Mouse (Mus musculus): ENCODE measurements around the gene Gm14180. TPM values are rescaled to one million over a fixed set of nuclear protein-coding genes. Genes with fewer than 3 reads are reported as not detected.
"Not testable (repeated sequence)": the region's sequence is repeated elsewhere in the genome, so short reads cannot be mapped to it uniquely, and the experiment has no call there.

Gene Gm14180
- not detected in 2 replicates for polyA plus RNA-seq (2012; rRNA removed)

- no peaks in the 10 kb centered on the region for H3K36me3 ChIP-seq (ENCODE audit: control insufficient read depth, insufficient read depth, low read length)
- no peaks in the 10 kb centered on the region for H3K27me3 ChIP-seq (ENCODE audit: control insufficient read depth, insufficient read depth, low read length)
- TF ChIP-seq POLR2A (IDR thresholded peaks at IDR 0.05; ENCODE audit: control insufficient read depth, extremely low read depth, insufficient read depth, low read length, poor library complexity) (no peak), CTCF (IDR thresholded peaks at IDR 0.05; ENCODE audit: borderline replicate concordance, control insufficient read depth, extremely low read depth, insufficient read depth, low read length, poor library complexity) (no peak)
- no peak for DNase-seq
- 68% methylated on average over 2 of the region's 2 CpGs for WGBS
- no peaks in the 10 kb centered on the region for H3K4me1 ChIP-seq (replicated peaks; ENCODE audit: control insufficient read depth, insufficient read depth, low read length)
- H3K4me3 ChIP-seq (ENCODE audit: control insufficient read depth, insufficient read depth, low read length): no peak within 1 kb of the TSS
- no peak within 1 kb of the TSS for H3K27ac ChIP-seq (ENCODE audit: control insufficient read depth, insufficient read depth, low read length)
Observed at GRCm38 (mm10) chr11:99734190-99734589, at the start of gene Gm14180. TSS of gene Gm14180 (minus strand) at chr11:99734290.

DNA sequence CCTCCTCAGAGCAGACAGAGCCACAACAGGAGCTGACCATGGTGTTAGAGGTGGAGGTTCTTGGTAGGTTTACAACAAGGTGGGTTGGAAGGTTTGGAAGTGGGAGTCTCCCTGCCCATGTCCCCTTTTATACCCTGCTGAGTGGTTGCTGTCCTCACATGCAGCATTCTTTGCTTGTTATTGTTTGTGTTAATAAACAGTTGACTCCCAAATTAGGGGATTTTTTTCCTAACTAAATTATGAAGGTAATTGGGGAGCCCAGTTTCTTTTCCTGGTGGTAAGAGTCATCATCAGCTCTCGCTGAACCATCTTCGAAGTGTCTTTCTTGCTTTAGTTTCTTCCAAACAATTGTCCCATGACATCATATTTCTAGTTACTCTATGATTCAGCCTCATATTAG, 46.5 kb upstream of the Gm14180 start, which contains the start of gene Krtap4-8:
Krtap4-8 (minus strand) TSS at position 101 of the 400 bp plus-strand sequence.
- H3K36me3 ChIP-seq (ENCODE audit: control insufficient read depth, insufficient read depth, low read length): no peaks in the 10 kb centered on the region
- H3K4me3 ChIP-seq (ENCODE audit: control insufficient read depth, insufficient read depth, low read length): no peak within 1 kb of the TSS
- no peak for DNase-seq
- 96% methylated on average over 2 of the region's 2 CpGs for WGBS
- no peaks in the 10 kb centered on the region for H3K27me3 ChIP-seq (ENCODE audit: control insufficient read depth, insufficient read depth, low read length)
- H3K27ac ChIP-seq (ENCODE audit: control insufficient read depth, insufficient read depth, low read length): no peak within 1 kb of the TSS
- H3K4me1 ChIP-seq (replicated peaks; ENCODE audit: control insufficient read depth, insufficient read depth, low read length): no peaks in the 10 kb centered on the region
- TF ChIP-seq POLR2A (IDR thresholded peaks at IDR 0.05; ENCODE audit: control insufficient read depth, extremely low read depth, insufficient read depth, low read length, poor library complexity) (no peak), CTCF (IDR thresholded peaks at IDR 0.05; ENCODE audit: borderline replicate concordance, control insufficient read depth, extremely low read depth, insufficient read depth, low read length, poor library complexity) (no peak)

DNA sequence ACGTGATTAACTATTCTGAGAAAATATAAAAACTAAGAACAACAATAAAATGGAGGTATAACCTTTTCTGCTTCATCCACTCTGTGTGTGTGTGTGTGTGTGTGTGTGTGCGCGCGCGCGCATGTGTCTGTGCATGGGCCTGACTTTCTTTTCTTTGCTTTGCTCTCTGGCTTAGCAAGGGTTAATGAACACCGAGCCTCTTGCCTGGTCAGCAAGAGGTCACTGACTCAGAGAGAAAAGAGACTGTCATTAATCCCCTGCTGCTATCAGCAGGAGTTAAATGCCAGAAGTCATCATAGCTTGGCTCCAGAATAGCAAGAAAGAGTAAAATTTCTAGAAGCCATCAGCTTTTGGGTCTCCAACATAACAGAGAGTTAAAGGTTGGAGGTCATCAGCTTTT, 44.3 kb upstream of the Gm14180 start:
- DNase-seq: no peak
- 81% methylated on average over 7 of the region's 7 CpGs for WGBS

GRCm38 (mm10) chr11:99772813-99773212, 38.7 kb upstream of the Gm14180 start, which contains the start of gene Gm11595:
TSS of gene Gm11595 (minus strand) at chr11:99772913.
- not testable (repeated sequence) for H3K27me3 ChIP-seq (ENCODE audit: control insufficient read depth, insufficient read depth, low read length); H3K36me3 ChIP-seq (ENCODE audit: control insufficient read depth, insufficient read depth, low read length); DNase-seq; H3K4me1 ChIP-seq (replicated peaks; ENCODE audit: control insufficient read depth, insufficient read depth, low read length); H3K27ac ChIP-seq (ENCODE audit: control insufficient read depth, insufficient read depth, low read length); H3K4me3 ChIP-seq (ENCODE audit: control insufficient read depth, insufficient read depth, low read length)

More for the DNA sequence above, 44.3 kb upstream of the Gm14180 start:
- H3K27ac ChIP-seq (ENCODE audit: control insufficient read depth, insufficient read depth, low read length): no peak overlapping the region
- no peak overlapping the region for H3K4me3 ChIP-seq (ENCODE audit: control insufficient read depth, insufficient read depth, low read length)
- TF ChIP-seq POLR2A (IDR thresholded peaks at IDR 0.05; ENCODE audit: control insufficient read depth, extremely low read depth, insufficient read depth, low read length, poor library complexity) (no peak), CTCF (IDR thresholded peaks at IDR 0.05; ENCODE audit: borderline replicate concordance, control insufficient read depth, extremely low read depth, insufficient read depth, low read length, poor library complexity) (no peak)
- no peaks in the 10 kb centered on the region for H3K27me3 ChIP-seq (ENCODE audit: control insufficient read depth, insufficient read depth, low read length)
- H3K4me1 ChIP-seq (replicated peaks; ENCODE audit: control insufficient read depth, insufficient read depth, low read length): no peaks in the 10 kb centered on the region
- H3K36me3 ChIP-seq (ENCODE audit: control insufficient read depth, insufficient read depth, low read length): no peaks in the 10 kb centered on the region

DNA sequence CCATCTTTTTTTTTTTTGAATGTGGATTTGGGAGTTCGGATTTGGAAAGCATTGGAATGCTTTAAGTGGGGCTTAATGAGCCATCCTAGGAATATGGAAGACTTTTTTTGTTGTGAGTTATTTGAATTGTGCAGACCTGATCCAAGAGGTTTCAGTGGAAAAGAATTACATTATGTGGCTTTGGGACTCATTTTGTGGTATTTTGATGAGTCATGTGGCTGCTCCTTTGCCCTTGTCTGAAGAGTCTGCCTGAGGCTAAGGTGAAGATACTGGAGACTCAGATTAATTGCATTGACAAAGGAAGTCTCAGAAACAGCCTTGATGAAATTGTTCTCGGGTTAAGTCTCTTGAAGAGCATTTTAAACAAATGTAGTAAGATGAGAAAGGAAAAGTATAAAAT, 34.3 kb upstream of the Gm14180 start:
- Histone ChIP-seq H3K36me3 (ENCODE audit: control insufficient read depth, insufficient read depth, low read length) (no peaks in the 10 kb centered on the region), H3K27ac (ENCODE audit: control insufficient read depth, insufficient read depth, low read length) (no peak overlapping the region), H3K4me1 (replicated peaks; ENCODE audit: control insufficient read depth, insufficient read depth, low read length) (no peaks in the 10 kb centered on the region), H3K4me3 (ENCODE audit: control insufficient read depth, insufficient read depth, low read length) (no peak overlapping the region), H3K27me3 (ENCODE audit: control insufficient read depth, insufficient read depth, low read length) (no peaks in the 10 kb centered on the region)
- WGBS: 89% methylated on average over 2 of the region's 2 CpGs
- no peak for DNase-seq
- no peak for TF ChIP-seq POLR2A (IDR thresholded peaks at IDR 0.05; ENCODE audit: control insufficient read depth, extremely low read depth, insufficient read depth, low read length, poor library complexity)
- TF ChIP-seq CTCF (IDR thresholded peaks at IDR 0.05; ENCODE audit: borderline replicate concordance, control insufficient read depth, extremely low read depth, insufficient read depth, low read length, poor library complexity): no peak

- 100% methylated on average over 1 of the region's 1 CpGs for WGBS
- H3K36me3 ChIP-seq (ENCODE audit: control insufficient read depth, insufficient read depth, low read length): no peaks in the 10 kb centered on the region
- no peak for DNase-seq
- TF ChIP-seq POLR2A (IDR thresholded peaks at IDR 0.05; ENCODE audit: control insufficient read depth, extremely low read depth, insufficient read depth, low read length, poor library complexity): no peak
- TF ChIP-seq CTCF (IDR thresholded peaks at IDR 0.05; ENCODE audit: borderline replicate concordance, control insufficient read depth, extremely low read depth, insufficient read depth, low read length, poor library complexity): no peak
- H3K4me1 ChIP-seq (replicated peaks; ENCODE audit: control insufficient read depth, insufficient read depth, low read length): no peaks in the 10 kb centered on the region
- H3K4me3 ChIP-seq (ENCODE audit: control insufficient read depth, insufficient read depth, low read length): no peak overlapping the region
- H3K27ac ChIP-seq (ENCODE audit: control insufficient read depth, insufficient read depth, low read length): no peak overlapping the region
- H3K27me3 ChIP-seq (ENCODE audit: control insufficient read depth, insufficient read depth, low read length): no peaks in the 10 kb centered on the region
Observed at GRCm38 (mm10) chr11:99758877-99759276, 24.8 kb upstream of the Gm14180 start.

DNA sequence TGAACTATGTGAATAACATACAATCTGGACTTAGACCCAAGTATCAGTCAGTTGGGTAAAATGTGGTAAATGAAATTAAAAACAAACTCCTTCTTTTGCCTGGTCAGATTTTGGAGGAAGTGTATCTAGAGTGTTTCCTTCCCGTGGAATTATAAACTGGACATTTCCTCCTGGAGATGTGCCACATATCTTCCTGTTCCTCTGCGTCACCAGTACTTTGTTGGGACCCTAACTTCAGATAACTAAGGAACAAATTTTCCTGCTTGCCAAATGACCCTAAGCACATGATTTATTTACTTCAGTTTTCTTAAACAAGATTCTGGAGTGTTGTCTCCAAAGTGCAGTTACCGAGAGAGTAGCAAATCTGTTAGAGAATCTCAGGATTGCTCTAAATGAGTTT, 9.9 kb upstream of the Gm14180 start:
- H3K27ac ChIP-seq (ENCODE audit: control insufficient read depth, insufficient read depth, low read length): no peak overlapping the region
- H3K4me1 ChIP-seq (replicated peaks; ENCODE audit: control insufficient read depth, insufficient read depth, low read length): no peaks in the 10 kb centered on the region
- H3K36me3 ChIP-seq (ENCODE audit: control insufficient read depth, insufficient read depth, low read length): no peaks in the 10 kb centered on the region
- DNase-seq: no peak
- WGBS: 93% methylated on average over 3 of the region's 3 CpGs
- no peaks in the 10 kb centered on the region for H3K27me3 ChIP-seq (ENCODE audit: control insufficient read depth, insufficient read depth, low read length)
- TF ChIP-seq POLR2A (IDR thresholded peaks at IDR 0.05; ENCODE audit: control insufficient read depth, extremely low read depth, insufficient read depth, low read length, poor library complexity): no peak
- H3K4me3 ChIP-seq (ENCODE audit: control insufficient read depth, insufficient read depth, low read length): no peak overlapping the region
